Mouse (Mus musculus) forebrain, postnatal 0 days (tissue): ENCODE measurements around the gene Arl15. TPM values are rescaled to one million over a fixed set of nuclear protein-coding genes. Genes with fewer than 3 reads are reported as not detected.

Experiments
- ATAC-seq: fragments of 200-750 bp; cut with Nextera tagmentation; 2 replicates; pipeline ENCODE4 v1.8.0; 2017; ENCODE audit warnings: mild to moderate bottlenecking, moderate library complexity
- DNase-seq: peaks from one replicate; pipeline ENCODE4 v3.0.0-alpha.2; 2015
- H3K27ac ChIP-seq: fragments of 300-500 bp; sonication (generic); 2 replicates; pipeline ENCODE4 v1.5.1; 2014; ENCODE audit warnings: low read depth, mild to moderate bottlenecking, antibody characterized with exemption, low read length, moderate library complexity, mixed read lengths
- H3K27me3 ChIP-seq: fragments of 300-500 bp; sonication (generic); 2 replicates; pipeline ENCODE4 v1.6.1; 2014; ENCODE audit warnings: mild to moderate bottlenecking, low read length, mixed read lengths; ENCODE audit not compliant: insufficient read depth
- H3K36me3 ChIP-seq: fragments of 300-500 bp; sonication (generic); 2 replicates; pipeline ENCODE4 v1.6.1; 2014; ENCODE audit warnings: mild to moderate bottlenecking, moderate library complexity; ENCODE audit not compliant: insufficient read depth
- H3K4me1 ChIP-seq: fragments of 300-500 bp; sonication (generic); 2 replicates; pipeline ENCODE4 v1.6.1; 2014; ENCODE audit warnings: antibody characterized with exemption; ENCODE audit not compliant: insufficient read depth
- H3K4me2 ChIP-seq: fragments of 300-500 bp; sonication (generic); 2 replicates; pipeline ENCODE4 v1.6.1; 2014; ENCODE audit warnings: low read depth, mild to moderate bottlenecking, moderate library complexity
- H3K4me3 ChIP-seq: fragments of 300-500 bp; sonication (generic); 2 replicates; pipeline ENCODE4 v1.5.1; 2014; ENCODE audit warnings: low read depth, low read length, mixed read lengths
- H3K9ac ChIP-seq: fragments of 300-500 bp; sonication (generic); 2 replicates; pipeline ENCODE4 v1.6.1; 2014; ENCODE audit warnings: mild to moderate bottlenecking
- H3K9me3 ChIP-seq: fragments of 300-500 bp; sonication (generic); 2 replicates; pipeline ENCODE4 v1.6.1; 2016; ENCODE audit warnings: low read length
- CTCF ChIP-seq: sonication (generic); IDR thresholded peaks from 2 replicates; pipeline ENCODE4 v1.5.1; 2016; ENCODE audit warnings: antibody characterized with exemption, control low read depth, low read depth
- WGBS: fragments of 180-500 bp; shearing (Covaris S2); extraction: QIAGEN DNeasy Blood & Tissue Kit; methylation state at CpG from one replicate; pipeline ENCODE4 v1.1.7; 2014; 5-methylcytosine and 5-hydroxymethylcytosine counted together
- polyA plus RNA-seq: library from polyadenylated mRNA; unstranded; fragments of >200 nt; fragmentation: Nextera tagmentation; extraction: Ambion mirVana; gene quantifications from 2 replicates; pipeline ENCODE4 v1.2.1, GENCODE M21; 2015
- total RNA-seq: library from RNA; depleted of rRNA; stranded (reverse); fragments of >200 nt; gene quantifications from 2 replicates; pipeline ENCODE4 v1.2.3, GENCODE M21; 2014

Arl15 gene
- total and polyA plus RNA-seq, 2 experiments from 2014 or later, result 18.5 to 44.0 TPM

GRCm38 (mm10) chr13:113862951-113863350 lies 68.6 kb downstream of the Arl15 start:
- Histone ChIP-seq H3K27ac (no peak overlapping the region), H3K36me3 (no peaks in the 10 kb centered on the region), H3K4me3 (no peak overlapping the region), H3K4me1 (0 out of 2 replicates have a peak, but pooled peaks cover 3% of the 10 kb centered on the region), H3K9ac (no peak overlapping the region), H3K4me2 (no peak overlapping the region), H3K9me3 (no peaks in the 10 kb centered on the region), H3K27me3 (no peaks in the 10 kb centered on the region)
- ATAC-seq, result no peak
- TF ChIP-seq CTCF, result no peak
- 91% methylated on average over 10 of the region's 10 CpGs for WGBS
- DNase-seq, result no peak

DNA sequence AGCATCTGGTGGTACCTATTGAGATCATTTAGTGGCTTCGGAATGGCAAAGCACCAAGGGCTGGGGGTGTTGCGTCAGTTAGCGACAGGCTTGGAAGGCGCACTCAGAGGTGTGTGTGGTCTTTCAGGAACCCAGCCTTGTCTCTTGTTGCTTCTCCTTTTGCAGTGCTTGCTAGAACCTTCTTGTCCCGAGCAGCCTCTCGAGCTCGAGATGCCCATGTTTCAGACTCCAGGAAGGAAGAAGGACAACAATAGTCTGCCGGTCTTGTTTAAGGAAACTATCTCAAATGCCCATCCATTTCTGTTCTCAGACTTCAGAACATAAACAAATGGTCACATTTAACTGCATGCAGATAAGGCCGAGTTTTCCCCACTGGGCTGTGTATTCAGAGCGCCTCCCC lies 69.4 kb downstream of the Arl15 start:
- Histone ChIP-seq H3K27me3 (no peaks in the 10 kb centered on the region), H3K36me3 (no peaks in the 10 kb centered on the region), H3K9ac (no peak overlapping the region), H3K9me3 (no peaks in the 10 kb centered on the region), H3K4me2 (no peak overlapping the region), H3K4me1 (0 out of 2 replicates have a peak, but pooled peaks cover 3% of the 10 kb centered on the region), H3K4me3 (no peak overlapping the region), H3K27ac (no peak overlapping the region)
- 88% methylated on average over 10 of the region's 10 CpGs for WGBS
- ATAC-seq, result no peak
- TF ChIP-seq CTCF, result no peak
- no peak for DNase-seq

DNA sequence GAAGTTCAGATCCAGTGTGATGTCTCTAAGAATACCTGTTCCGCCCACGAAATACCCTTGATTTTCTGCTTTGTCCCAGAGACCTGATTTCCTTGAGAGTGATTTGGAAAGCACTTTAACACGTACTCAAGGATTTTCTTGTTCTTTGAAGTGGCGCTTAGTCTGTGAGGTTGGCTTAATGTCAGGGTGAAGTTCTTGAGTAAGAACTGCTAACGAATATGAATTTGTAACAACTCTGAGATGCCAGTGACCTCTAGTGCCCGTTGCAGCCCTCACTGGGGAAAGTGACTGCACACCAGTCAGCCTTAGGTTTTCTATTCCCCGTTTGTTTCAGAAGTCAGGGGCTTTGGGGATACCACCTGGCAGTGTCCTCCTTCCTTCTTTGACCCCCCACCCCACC lies 70.0 kb downstream of the Arl15 start:
- Histone ChIP-seq H3K9me3 (no peaks in the 10 kb centered on the region), H3K27me3 (no peaks in the 10 kb centered on the region), H3K4me1 (0 out of 2 replicates have a peak, but pooled peaks cover 3% of the 10 kb centered on the region), H3K4me2 (no peak overlapping the region), H3K9ac (no peak overlapping the region), H3K4me3 (no peak overlapping the region), H3K36me3 (no peaks in the 10 kb centered on the region), H3K27ac (no peak overlapping the region)
- DNase-seq, result no peak
- no peak for ATAC-seq
- TF ChIP-seq CTCF, result no peak; the same call in 1 of the 2 replicates
- 58% methylated on average over 7 of the region's 7 CpGs for WGBS

DNA sequence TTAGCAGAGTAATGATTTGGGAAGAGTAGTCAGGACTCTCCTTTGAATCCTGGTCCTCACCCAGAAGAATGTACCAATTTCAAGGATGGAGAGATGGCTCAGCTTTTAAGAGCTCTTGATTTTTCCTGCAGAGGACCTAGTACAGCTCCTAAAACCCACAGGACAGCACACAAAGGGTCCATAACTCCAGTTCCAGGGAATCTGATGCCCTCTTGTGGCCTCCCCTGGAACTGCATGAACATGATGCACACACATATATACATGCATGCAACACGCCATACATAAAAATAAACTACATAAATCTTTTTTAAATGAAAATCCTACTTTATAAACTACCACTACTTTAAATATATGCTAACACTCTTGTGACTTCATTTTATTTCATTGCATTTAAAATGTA lies 70.6 kb downstream of the Arl15 start:
- Histone ChIP-seq H3K9ac (no peak overlapping the region), H3K4me2 (no peak overlapping the region), H3K36me3 (no peaks in the 10 kb centered on the region), H3K4me1 (0 out of 2 replicates have a peak, but pooled peaks cover 3% of the 10 kb centered on the region), H3K9me3 (no peaks in the 10 kb centered on the region), H3K4me3 (no peak overlapping the region), H3K27ac (no peak overlapping the region), H3K27me3 (no peaks in the 10 kb centered on the region)
- DNase-seq (peak; percentile 86), ATAC-seq (peak; percentile 69)
- WGBS, result 54% methylated on average over 1 of the region's 1 CpGs
- TF ChIP-seq CTCF, result peak; percentile 94

- ATAC-seq, result no peak
Measured at GRCm38 (mm10) chr13:113865378-113865777, 71.1 kb downstream of the Arl15 start.

DNA sequence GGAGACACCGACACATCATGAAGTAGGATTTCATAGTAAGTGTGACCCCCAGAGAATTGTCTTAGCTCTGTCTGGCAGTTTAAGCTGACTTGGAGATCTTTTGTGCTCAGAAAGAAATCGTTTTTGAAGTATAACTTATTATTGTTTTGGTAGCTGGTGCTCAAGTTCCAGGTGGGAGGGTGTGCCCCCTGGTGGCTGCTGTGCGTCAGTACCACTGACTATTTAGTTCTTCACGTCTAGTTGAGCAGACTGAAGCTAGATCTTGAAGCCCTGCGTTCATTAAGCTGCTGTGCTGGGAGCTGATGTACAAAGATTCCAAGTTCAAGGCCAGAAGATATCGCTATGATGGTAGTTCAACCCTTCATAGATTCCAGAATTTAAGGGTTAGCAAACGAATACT lies 71.5 kb downstream of the Arl15 start:
- no peak overlapping the region for H3K9ac ChIP-seq
- no peak overlapping the region for H3K4me3 ChIP-seq
- peak; percentile 88 for TF ChIP-seq CTCF
- H3K9me3 ChIP-seq, result no peaks in the 10 kb centered on the region
- H3K27ac ChIP-seq, result no peak overlapping the region
- ATAC-seq (0 out of 2 replicates have a peak, but pooled peaks have one; percentile 38), DNase-seq (peak; percentile 73)
- 35% methylated on average over 7 of the region's 7 CpGs for WGBS
- H3K4me2 ChIP-seq, result no peak overlapping the region
- no peaks in the 10 kb centered on the region for H3K36me3 ChIP-seq
- H3K4me1 ChIP-seq, result 0 out of 2 replicates have a peak, but pooled peaks cover 3% of the 10 kb centered on the region
- H3K27me3 ChIP-seq, result no peaks in the 10 kb centered on the region

More at GRCm38 (mm10) chr13:113865378-113865777, 71.1 kb downstream of the Arl15 start:
- Histone ChIP-seq H3K36me3 (no peaks in the 10 kb centered on the region), H3K4me1 (0 out of 2 replicates have a peak, but pooled peaks cover 3% of the 10 kb centered on the region), H3K9me3 (no peaks in the 10 kb centered on the region), H3K27me3 (no peaks in the 10 kb centered on the region), H3K27ac (no peak overlapping the region), H3K4me3 (no peak overlapping the region), H3K4me2 (no peak overlapping the region), H3K9ac (no peak overlapping the region)
- TF ChIP-seq CTCF, result no peak
- whole genome bisulfite sequencing, result 65% methylated on average over 6 of the region's 6 CpGs
- DNase-seq, result no peak

- Histone ChIP-seq H3K4me1 (no peaks in the 10 kb centered on the region), H3K27me3 (no peaks in the 10 kb centered on the region), H3K9me3 (no peaks in the 10 kb centered on the region), H3K27ac (no peak overlapping the region), H3K4me2 (no peak overlapping the region), H3K4me3 (no peak overlapping the region), H3K36me3 (no peaks in the 10 kb centered on the region), H3K9ac (no peak overlapping the region)
- DNase-seq, result no peak
- WGBS, result 91% methylated on average over 2 of the region's 2 CpGs
- peak; percentile 44 for TF ChIP-seq CTCF
- ATAC-seq, result no peak
Measured at GRCm38 (mm10) chr13:113867736-113868135, 73.4 kb downstream of the Arl15 start.
